Mouse (Mus musculus) ES-Bruce4 (cell line): ENCODE results near the gene Cog2.

Experiments used
- CTCF ChIP-seq: IDR thresholded peaks from one replicate; pipeline ENCODE4 v1.8.1; 2011; ENCODE audit warnings: low read depth, low read length
- POLR2A ChIP-seq: IDR thresholded peaks from one replicate; pipeline ENCODE4 v1.8.1; 2011; ENCODE audit warnings: low read length; ENCODE audit not compliant: insufficient read depth

DNA sequence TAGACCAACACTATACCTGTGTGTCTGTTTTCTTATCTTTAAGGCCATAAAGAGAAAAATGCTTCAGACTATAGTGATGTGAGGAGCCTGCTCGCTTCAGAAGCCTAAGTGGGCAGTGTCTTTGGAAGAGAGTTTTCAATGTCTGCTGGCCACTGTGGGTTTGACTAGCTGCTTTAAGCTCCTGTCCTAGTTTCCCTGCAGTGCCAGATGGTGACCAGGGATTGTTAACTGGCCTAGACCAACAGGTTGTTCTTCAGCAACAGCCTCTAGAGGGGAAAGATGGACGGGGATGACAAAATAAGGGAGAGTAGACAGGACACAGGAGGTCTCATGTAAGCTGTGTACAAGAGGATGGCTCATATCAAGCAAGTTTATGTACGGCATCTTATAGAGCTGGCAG, 41.3 kb upstream of the Cog2 start:
- TF ChIP-seq POLR2A = no peak
- TF ChIP-seq CTCF = no peak
